Mouse (Mus musculus) ES-Bruce4 (cell line): ENCODE data around the gene Nrp1.

Experiments
- CTCF ChIP-seq: IDR thresholded peaks from one replicate; pipeline ENCODE4 v1.8.1; 2011; ENCODE audit warnings: low read depth, low read length
- POLR2A ChIP-seq: IDR thresholded peaks from one replicate; pipeline ENCODE4 v1.8.1; 2011; ENCODE audit warnings: low read length; ENCODE audit not compliant: insufficient read depth

DNA sequence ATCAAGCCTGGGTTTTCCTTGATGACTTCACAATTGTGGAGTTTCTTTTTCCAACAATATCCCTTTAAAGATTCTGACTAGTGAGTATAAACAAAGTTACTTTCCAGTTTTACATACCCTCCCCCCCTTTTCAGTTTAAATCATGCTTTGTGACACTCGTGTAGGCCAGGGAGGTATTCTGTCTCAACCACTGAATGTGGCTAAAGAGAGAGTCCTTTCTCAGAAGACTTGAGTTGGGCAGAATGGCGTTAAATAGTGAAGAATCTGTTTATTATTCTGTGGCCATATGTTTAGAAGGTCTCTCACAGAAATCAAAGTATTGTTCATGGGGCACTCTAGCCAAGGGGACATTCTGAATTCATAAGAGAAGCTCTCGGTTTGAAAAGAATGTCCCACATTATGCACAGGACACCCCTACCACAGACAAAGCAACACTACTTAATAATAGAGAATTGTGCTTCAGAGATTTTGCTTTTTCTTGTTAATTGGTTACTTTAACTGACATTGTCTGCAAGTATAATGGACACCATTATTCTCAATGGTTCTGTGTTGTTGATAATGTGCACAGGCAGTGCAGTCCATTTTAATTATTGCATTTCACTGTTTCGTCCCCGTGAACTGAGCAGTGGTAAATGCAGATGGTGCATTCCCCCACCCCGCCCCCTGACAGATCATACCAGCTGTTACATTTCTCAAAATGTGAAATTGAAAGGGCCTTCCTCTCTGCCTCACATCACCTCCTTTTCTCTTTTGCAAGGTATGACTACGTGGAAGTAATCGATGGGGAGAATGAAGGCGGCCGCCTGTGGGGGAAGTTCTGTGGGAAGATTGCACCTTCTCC is 59.8 kb downstream of the Nrp1 start:
- TF ChIP-seq CTCF (no peak), POLR2A (no peak)
